Mouse (Mus musculus): ENCODE results near the gene Axdnd1. TPM values are rescaled to one million over a fixed set of nuclear protein-coding genes. Genes with fewer than 3 reads are reported as not detected.

Axdnd1 gene
- 0.39 and 0.40 TPM in 2 replicates for polyA plus RNA-seq (2012; rRNA removed)

DNA sequence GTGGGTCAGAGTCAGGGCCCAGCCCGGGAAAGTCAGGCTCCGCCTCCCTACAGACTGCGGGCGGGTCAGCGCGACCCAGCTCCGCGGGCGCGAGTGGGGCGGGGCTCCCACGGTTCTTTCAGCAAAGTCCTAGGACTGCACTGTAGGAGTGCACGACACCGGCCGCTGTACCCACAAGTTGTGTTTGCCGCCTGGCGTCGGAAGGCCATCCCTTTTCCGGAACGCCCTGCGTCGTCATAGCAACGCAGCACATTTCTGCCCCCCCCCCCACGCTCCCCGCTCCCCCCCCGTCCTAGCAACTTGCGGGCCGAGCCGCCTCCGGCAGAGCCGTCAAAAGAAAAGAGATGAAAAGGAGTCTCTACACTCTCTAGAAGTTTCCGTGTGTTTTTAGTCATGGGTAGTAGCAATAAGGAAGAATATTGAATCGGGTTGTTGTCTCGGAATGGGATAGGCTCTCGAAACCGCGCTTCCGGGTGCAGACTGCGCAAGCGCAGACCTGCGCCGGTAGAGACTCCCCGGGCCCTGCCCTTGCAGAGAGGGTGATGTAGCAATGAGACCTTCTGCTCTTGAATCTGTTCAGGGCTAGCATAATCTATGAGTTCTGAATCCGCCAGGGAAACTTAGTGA, at the start of gene Axdnd1:
Gene Axdnd1, minus strand, starts transcription at position 489 of the 627 bp plus-strand sequence.

DNA sequence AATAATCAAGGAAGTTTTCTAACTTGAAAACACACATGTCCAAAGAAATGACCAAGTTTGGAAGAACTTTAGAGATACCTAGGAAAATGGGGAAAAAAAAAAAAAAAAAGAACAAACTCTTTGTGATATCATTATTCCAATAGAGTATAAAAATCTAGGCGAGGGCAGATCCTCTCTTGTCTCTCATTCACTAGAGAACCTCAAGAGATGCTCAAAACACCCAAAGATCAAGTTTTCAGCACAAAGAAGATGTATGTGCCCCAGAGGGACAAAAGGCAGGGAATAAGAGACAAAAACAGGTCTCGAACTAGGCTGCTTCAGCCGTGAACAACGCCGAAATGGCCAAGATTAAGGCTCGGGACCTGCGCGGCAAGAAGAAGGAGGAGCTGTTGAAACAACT, 55.2 kb downstream of the Axdnd1 start, which contains the start of gene Gm2000:
Gene Gm2000, plus strand, starts transcription at position 301 of the 400 bp plus-strand sequence.

DNA sequence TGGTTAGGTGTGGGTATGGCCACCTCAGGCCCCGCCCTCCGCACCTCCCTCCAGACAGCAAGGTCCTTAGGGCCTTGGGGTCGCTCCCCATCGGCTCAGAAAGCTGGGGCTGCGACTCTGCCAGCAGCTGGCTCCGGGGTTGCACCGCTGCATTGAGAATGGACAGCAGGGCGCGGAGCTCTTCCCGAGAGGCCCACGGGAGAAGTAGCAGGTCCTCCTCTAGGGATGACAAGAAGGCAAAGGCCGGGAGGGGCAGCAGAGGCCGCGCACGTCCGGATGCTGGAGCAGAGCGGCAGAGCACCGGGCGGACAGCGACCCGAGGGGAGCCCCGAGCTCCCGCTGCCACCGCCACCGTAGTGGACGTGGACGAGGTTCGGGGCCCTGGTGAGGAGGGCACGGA, 110.3 kb downstream of the Axdnd1 start, which contains the start of gene Nphs2:
Gene Nphs2, plus strand, starts transcription at position 98 of the 400 bp plus-strand sequence.

DNA sequence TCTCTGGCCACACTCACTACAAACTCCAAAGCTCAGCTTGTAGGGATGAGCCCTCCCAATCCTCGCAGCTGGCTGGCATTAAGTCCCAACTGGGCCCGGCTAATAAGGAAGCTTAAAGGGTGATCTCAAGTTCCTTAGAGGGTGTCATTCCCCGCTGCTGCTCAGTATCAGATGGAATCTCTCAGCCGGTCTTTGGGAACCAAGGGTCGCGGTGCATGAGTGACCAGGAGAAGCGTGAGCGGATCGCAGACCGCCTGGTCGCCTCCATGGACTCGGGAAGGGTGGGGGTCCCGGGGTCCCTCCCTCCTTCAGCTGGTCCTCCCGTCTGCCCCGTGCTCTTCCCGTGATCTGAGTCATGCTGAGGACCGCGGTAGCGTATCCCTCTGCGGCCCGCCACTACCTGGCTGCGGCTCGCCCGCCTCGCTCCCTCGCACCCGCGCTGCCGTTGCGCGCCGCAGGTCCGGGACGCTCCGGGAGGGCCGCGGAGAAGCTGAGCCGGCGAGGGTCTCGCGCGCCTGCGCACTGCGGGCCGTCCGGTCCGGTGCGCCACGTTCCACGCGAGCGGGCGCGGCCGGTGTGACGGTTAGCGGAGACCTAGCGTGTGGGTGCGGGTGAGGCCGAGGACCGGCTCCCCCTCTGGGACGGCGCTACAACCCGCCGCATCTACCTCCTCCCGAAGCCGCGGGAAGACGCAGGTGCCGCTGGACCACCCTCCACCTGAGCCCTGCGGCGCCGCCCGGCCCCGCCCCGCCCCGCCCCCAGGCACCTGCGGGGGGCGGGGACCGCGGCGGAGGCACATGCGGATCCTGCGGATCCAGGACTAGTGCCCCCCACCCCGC, 117.8 kb downstream of the Axdnd1 start, which contains the start of gene Tdrd5:
Gene Tdrd5, minus strand, starts transcription at position 754 of the 839 bp plus-strand sequence.

Other genes starting within 250 kb of the Axdnd1 start
- gene Fam163a, start 216.1 kb downstream of the Axdnd1 start, polyA plus RNA-seq (2012; rRNA removed) = 1.9 and 2.2 TPM in 2 replicates
- gene Tdrd5, start 117.5 kb downstream of the Axdnd1 start, polyA plus RNA-seq (2012; rRNA removed) = 1.6 and 2.1 TPM in 2 replicates
- 0.68 and 0.69 TPM in 2 replicates for gene Nphs2, start 110.4 kb downstream of the Axdnd1 start, polyA plus RNA-seq (2012; rRNA removed)
- 28.0 and 58.8 TPM in 2 replicates for gene Gm2000, start 55.1 kb downstream of the Axdnd1 start, polyA plus RNA-seq (2012; rRNA removed)
- gene Soat1, start 53.2 kb upstream of the Axdnd1 start, polyA plus RNA-seq (2012; rRNA removed) = 10.3 and 11.0 TPM in 2 replicates
- 7.1 and 7.8 TPM in 2 replicates for gene Gm10031, start 102.9 kb upstream of the Axdnd1 start, polyA plus RNA-seq (2012; rRNA removed)
- 15.8 and 16.1 TPM in 2 replicates for gene Abl2, start 137.6 kb upstream of the Axdnd1 start, polyA plus RNA-seq (2012; rRNA removed)